Mouse (Mus musculus) thymus, postnatal 25 days (tissue): ENCODE results near the gene Gm49776.
A peak's percentile ranks its signal among the peaks of the same experiment; 100 is the strongest.
"Not testable (repeated sequence)": the region's sequence is repeated elsewhere in the genome, so short reads cannot be mapped to it uniquely, and the experiment has no call there.

Experiments
- DNase-seq: peaks from one replicate; pipeline ENCODE4 v3.0.0; 2022

Gm49776 gene

DNA sequence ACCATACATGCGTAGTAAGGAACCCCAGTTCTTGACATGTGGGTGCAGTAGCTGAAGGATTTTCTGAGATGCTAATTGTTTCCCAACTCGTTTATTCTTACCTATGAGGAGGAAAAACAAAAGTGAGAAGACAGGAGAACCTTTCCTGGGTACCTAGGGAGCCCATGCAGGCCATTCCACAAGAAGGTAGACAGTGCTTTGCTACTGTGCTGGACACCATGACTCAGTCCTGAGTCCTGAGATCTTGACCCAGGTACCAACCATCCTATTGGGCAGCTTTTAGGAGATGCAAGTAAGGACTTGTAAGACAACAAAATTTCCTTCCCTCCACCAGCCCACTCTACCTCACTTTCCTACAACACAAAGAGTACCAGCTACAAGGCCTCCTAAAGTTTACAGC lies at the start of gene Gm49776:
Gene Gm49776, minus strand, starts transcription at position 101 of the 400 bp plus-strand sequence.
- no peak for DNase-seq

DNA sequence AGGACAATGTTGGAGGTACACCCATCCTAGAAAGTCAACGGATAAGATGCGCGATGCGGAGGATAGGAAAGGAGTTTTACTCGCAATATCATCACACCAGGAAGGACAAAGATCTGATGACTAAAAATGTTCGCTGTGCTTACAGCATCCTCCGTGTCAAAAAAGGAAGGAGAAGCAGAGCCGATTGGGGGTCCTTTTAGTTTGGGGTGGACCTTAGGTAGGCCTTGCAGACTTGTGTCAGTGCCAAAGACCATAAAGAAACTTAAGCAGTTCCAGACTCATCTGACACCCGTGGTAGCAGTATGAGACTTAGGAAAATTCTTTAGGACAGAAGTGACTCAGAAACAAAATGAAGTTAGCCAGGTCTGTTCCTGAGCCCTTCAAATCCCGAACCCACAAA lies 31.5 kb upstream of the Gm49776 start:
- not testable (repeated sequence) for DNase-seq

GRCm38 (mm10) chr16:18289067-18289588 lies 31.0 kb upstream of the Gm49776 start, which contains the start of gene Dgcr8:
Gene Dgcr8 (minus strand): TSS chr16:18289246.
- DNase-seq: peak; percentile 98

DNA sequence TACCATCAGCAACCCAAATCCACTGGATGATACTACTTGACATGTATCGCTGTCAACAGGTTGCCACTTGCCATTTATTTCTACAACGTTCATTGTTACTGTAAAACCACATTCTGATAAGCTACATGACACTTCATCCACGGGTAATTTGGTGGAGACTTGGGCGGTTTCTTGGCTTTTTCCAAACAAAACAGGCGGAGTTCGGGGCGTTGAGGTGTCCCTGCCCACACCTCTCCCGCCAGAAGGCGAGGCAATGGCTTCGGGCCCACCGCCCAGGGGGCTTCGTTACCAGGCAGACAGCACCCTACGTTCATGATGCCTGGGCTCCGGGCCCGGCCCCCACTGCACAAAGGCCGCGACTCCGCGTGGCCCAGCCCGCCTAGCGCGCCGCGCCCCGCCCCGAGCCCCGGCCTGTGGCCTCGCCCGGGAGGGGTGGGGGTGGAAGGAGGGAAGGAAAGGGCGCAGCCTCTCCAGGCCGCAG lies 30.5 kb upstream of the Gm49776 start:
- no peak for DNase-seq

DNA sequence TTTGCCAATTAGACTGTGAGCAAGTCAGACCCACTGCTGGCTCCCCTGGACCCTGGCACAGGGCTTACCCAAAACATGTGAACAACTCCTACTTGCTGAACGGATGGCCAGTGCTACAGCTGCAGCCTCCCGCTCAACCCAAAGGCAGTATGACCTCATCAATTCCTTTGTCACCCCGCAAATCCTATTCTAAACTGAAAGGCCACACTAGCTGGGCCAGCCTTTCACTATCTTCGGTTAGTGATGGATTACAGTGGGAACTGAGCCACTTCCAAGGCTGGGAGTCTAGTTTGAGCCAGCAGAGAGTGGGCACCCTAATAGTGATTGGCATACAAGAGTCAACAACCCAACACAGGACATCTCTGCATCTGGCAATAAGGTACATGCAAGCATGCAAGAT lies 30.0 kb upstream of the Gm49776 start:
- peak; percentile 12 for DNase-seq

DNA sequence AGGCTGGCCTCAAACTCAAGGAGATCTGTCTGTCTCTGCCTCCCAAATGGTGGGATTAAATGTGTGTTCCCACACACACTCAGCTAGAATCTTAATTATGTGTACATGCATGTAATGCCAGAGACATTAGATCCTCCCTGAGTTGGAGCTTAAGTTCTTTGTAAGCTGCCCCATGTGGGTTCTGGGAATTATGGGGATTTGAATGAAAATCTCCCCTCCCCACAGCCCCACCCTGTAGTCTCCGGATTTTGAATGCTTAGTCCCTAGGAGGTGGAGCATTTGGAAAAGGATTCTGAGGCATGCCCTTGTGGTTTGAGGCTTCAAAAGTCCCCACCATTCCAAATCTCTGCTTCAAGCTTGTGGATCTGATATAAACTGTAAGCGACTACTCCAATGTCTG lies 17.0 kb upstream of the Gm49776 start:
- no peak for DNase-seq

DNA sequence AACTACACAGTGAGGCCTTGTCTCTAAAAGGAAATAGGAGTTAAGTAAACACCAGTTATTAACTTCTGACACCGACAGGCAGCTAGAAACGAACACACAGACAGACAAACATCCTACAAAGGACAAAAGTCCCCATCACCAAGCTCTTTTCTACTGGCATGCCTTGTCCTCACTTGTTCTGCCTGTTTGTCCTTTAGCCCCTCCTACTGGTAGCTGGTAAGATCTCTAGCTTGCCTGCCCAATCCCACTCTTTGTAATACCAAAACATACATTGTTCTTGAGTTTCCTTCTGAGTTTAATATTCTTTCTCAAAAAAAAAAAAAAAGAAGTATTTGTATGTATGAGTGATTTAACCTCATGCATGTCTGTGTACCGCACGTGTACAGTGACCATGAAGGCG lies 10.1 kb upstream of the Gm49776 start:
- peak; percentile 27 for DNase-seq

DNA sequence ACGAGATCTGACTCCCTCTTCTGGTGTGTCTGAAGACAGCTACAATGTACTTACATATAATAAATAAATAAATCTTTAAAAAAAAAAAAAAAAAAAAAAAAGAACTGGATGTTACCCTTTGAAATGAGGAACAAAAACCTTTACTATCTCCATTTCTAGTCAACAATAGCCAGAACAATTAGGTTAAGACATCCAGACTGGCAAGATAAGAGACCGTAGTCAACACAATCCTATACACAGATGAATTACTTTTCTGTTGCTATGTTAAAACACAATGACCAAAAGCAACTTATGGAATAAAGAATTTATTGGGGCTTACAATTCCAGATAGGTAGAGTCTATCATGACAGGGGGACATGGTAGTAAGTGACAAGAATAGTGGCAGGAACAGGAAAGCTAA lies 6.9 kb upstream of the Gm49776 start:
- no peak for DNase-seq

DNA sequence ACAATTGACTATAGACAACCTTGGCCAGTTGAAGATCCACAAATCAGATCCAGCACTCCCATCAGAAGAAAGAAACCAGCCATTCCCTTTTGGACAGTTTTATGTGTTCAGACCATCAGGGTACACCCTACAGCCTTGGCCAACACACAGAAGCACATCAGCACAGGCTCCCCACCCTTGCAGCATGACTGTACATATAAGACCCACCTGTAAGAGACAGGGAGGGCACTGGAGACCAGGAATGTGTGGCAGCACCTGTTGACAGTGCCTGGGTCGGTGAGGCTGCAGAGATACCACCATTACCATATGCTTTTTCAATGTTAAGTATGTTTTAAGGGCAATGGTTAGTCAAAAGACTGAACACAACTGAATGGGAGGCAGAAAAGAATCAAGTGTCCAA lies 4.3 kb downstream of the Gm49776 start:
- no peak for DNase-seq

DNA sequence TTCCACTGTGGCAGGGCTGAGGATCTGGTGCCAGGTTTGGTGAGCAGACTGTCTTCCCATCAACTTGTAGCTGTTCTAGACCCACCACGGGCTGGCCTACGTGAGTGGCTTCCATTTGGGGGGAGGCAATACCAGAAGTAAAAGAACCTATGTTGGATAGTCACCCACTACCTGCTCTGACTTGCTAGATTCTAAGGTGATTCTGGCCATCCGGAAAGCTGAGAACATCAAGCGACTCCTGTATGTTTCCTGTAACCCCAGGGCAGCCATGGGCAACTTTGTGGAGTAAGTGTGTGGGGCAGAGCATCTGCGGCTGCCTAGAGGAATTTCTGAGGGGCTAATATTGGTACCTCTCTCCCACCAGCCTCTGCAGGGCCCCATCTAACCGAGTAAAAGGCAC lies 5.4 kb downstream of the Gm49776 start:
- DNase-seq: no peak

GRCm38 (mm10) chr16:18250828-18251790 lies 7.0 kb downstream of the Gm49776 start:
- no peak for DNase-seq

DNA sequence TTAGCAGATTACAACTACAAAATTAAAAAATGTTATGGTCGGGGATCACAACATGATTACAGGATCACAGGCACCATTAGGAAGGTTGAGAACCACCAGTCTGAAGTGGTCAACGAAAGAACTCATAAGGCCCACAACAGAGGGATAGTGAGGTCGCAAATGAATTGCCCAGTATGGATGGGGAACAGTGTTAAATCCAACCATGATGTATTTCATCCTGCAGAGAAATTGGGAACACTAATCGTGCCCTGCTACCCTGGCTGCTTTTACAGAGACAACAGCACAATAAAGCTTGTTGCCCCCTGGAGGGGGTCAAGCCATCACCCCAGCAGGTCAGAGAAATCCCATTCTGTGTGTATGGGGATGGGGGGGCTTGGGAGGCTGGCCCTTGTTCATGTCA lies 7.9 kb downstream of the Gm49776 start:
- DNase-seq: no peak

GRCm38 (mm10) chr16:18249364-18249967 lies 8.7 kb downstream of the Gm49776 start:
- DNase-seq: peak; percentile 52

DNA sequence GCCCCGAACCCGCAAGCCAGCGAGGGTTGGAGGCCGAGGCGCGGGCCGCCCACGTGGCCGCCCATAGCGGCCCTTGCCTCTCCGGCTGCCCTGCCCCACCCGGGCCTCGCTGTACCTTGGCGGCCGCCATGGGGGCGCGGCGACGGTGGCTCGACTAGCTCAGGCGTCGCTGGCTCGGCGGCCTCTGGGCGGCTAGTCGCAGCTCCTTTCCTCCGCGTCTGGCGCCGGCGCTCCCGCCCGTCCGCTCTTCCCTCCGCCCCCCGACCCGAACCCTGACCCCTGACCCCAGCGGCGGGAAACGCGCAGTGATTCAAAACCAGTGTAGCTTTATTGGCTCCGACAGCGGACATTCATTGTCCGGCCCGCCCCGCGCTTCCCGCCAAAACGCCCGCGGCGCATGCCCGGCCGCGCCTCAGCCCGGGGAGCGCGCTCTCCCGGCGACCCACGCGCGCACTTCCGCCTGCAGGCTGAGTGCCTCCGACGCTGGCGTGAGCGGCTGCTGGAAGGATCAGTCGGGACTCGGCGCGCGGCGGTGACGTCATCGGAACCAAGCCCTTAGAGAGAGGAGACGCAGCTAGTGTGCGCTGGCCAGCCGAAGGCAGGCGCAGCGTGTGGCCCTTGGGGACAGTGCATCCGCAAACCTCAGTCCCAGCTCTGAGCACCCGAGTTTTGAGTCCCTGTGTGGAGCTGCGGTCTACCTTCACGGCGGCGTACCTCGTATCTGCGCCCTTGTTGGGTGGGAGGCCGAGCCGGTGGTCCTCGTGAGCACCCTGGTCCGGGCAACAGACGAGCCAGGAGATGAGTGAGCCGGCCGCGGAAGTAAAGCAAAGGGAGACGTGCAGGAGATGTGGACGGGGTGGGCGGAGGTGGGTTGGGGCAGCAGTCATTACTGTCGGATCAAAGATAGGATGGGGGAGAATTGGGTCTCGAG lies 9.4 kb downstream of the Gm49776 start, which contains the start of the genes Trmt2a and Ranbp1:
Gene Trmt2a, plus strand, starts transcription at position 247 of the 931 bp plus-strand sequence.
Gene Ranbp1, minus strand, starts transcription at position 300 of the 931 bp plus-strand sequence.
- DNase-seq: peak; percentile 97

DNA sequence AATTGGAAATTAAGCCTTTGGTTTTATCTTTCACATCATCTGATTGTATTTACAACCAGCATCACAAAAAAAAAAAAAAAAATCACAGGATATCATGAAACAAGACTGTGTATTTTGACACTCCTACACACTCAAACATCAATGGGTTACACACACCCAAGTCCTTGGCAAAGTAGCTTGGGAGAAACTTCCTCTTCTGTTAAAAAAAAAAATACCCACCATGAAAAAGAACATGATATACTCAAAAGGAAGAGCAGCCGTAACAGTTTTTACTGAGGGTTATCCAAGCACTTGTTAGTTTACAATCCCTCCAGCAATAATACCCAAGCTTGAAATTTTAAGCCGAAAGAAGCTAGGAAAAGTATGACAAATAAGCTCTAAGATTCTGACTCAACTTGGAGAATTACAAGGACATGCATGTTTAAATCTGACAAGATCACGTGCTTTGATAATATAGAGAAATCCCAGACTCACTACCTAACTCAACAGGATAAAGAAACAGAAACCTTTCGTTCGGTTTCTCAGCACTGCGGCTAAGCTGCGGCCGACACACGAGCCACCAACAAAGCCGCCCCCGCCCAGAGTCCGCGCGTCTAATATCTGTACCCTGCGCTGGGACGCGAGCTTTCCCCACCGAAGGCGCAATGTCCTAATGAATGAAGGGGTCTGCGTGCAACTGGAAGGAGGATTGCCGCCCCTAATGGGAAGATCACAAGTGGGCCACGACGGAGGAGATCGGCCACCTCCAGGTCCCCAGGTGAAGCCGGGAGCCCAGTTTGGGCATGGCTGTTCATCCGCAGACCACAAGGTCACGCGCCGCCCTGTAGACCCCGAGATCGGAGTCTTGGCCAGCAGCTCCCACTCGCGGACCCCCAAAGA lies 10.4 kb downstream of the Gm49776 start:
- no peak for DNase-seq

- DNase-seq: no peak
Measured at GRCm38 (mm10) chr16:18241581-18241980, 16.5 kb downstream of the Gm49776 start.

- DNase-seq: no peak
Measured at GRCm38 (mm10) chr16:18236676-18237501, 21.2 kb downstream of the Gm49776 start.

DNA sequence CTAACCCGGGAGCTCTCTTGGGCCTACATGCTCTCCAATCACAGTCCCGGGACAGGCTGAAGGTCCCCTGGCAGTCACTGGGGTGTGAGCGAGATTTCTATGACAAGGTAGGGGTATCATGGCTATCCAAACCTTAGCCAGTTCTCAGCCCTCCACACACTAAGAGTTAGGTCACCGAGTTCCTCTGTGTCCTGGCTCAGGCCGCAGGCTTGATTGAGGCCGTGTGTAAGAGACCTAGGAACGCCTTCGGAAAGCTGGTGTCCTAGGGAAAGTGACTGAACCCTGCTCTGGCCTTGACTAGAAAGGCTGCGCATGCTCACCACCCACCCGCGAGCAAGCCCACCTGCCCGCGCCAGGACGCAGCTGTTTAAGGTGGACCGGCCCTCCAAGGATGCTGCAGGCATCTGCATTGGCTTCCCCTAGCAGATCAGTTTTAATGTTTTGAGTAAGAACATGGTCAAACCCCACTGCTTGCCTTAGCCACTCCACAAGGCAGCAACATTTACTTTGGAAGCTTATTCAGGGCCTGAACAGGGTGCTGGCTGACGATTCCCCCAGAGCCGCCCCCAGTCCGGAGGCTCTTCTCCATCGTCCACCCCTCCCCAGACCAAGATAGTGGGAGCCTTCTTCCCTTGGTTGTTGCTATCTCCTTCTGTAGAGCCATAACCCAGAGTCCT lies 22.6 kb downstream of the Gm49776 start:
- DNase-seq: peak; percentile 69

DNA sequence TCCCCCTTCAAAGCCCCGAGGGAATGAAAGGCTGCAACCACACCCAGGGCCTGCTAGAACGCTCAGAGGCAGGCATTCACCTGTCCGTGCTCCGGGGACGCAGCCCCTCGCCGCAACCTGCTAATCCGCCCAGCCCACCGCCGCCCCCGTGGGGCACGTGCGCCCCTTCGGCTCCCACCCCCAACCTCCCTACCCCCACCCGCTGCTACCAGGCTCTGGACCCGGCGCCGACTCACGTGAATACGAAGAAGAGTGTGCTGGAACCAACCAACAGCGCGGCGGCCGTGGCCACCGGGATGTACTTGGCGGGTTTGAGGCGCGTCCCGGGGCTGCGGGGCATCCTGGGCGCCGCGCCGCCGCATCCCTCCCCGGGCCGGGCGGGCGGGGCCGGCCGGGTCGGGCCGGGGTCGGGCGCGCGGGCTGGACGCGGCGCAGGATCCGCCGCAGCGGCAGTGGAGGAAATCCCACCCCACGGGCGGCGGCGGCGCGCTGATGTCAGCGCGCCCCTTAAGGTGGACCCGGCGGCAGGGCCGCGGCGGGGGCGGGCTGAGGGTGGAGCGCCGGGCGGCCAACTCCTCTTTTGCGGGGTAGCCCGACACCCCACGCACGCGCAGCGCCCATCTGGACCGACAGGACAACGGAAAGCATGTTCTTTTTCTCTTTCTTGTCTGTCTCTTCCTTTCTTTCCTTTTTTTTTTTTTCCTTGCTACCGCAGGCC lies 23.3 kb downstream of the Gm49776 start, which contains the start of gene Zdhhc8:
Gene Zdhhc8, minus strand, starts transcription at position 466 of the 718 bp plus-strand sequence.
- DNase-seq: peak; percentile 71
